Mouse (Mus musculus): ENCODE measurements around the gene Tmem260.

- TF ChIP-seq CTCF (IDR thresholded peaks at IDR 0.05) (no peak), POLR2A (IDR thresholded peaks at IDR 0.05; ENCODE audit: insufficient read depth, low read depth, low read length) (no peak), EP300 (IDR thresholded peaks at IDR 0.05; ENCODE audit: insufficient read depth, low read depth, low read length) (no peak)
Observed at GRCm38 (mm10) chr14:48453411-48453810, 7.5 kb downstream of the Tmem260 start.
